Mouse (Mus musculus) liver, embryonic 11.5 days (tissue): ENCODE results near the gene Ptpa. TPM values are rescaled to one million over a fixed set of nuclear protein-coding genes. Genes with fewer than 3 reads are reported as not detected.

Experiments
- ATAC-seq: fragments of 200-750 bp; cut with Nextera tagmentation; replicated peaks from 2 replicates; pipeline ENCODE4 v1.8.0; 2017; ENCODE audit warnings: moderate number of reproducible peaks, mild to moderate bottlenecking, moderate TSS enrichment, moderate library complexity; ENCODE audit not compliant: low FRiP score
- DNase-seq: peaks from one replicate; pipeline ENCODE4 v3.0.0-alpha.2; 2017; ENCODE audit warnings: low spot score
- H3K27ac ChIP-seq: fragments of 300-500 bp; sonication (generic); 2 replicates; pipeline ENCODE4 v1.5.1; 2014; ENCODE audit warnings: mild to moderate bottlenecking, low read depth, low read length, control low read depth
- H3K27me3 ChIP-seq: fragments of 300-500 bp; sonication (generic); replicated peaks from 2 replicates; pipeline ENCODE4 v1.6.1; 2014; ENCODE audit warnings: low read length, mixed read lengths; ENCODE audit not compliant: control insufficient read depth, insufficient read depth
- H3K36me3 ChIP-seq: fragments of 300-500 bp; sonication (generic); 2 replicates; pipeline ENCODE4 v1.6.1; 2014; ENCODE audit warnings: mild to moderate bottlenecking, low read length, moderate library complexity, mixed read lengths; ENCODE audit not compliant: control insufficient read depth, insufficient read depth
- H3K4me1 ChIP-seq: fragments of 300-500 bp; sonication (generic); replicated peaks from 2 replicates; pipeline ENCODE4 v1.6.1; 2014; ENCODE audit warnings: low read length, mixed read lengths; ENCODE audit not compliant: control insufficient read depth, insufficient read depth
- H3K4me2 ChIP-seq: fragments of 300-500 bp; sonication (generic); 2 replicates; pipeline ENCODE4 v1.6.1; 2014; ENCODE audit warnings: mild to moderate bottlenecking, control low read depth, moderate library complexity
- H3K4me3 ChIP-seq: fragments of 300-500 bp; sonication (generic); 2 replicates; pipeline ENCODE4 v1.5.1; 2014; ENCODE audit warnings: low read depth, low read length, control low read depth
- H3K9ac ChIP-seq: fragments of 300-500 bp; sonication (generic); 2 replicates; pipeline ENCODE4 v1.6.1; 2014; ENCODE audit warnings: low read depth, low read length, control low read depth
- H3K9me3 ChIP-seq: fragments of 300-500 bp; sonication (generic); 2 replicates; pipeline ENCODE4 v1.6.1; 2016; ENCODE audit warnings: low read length, inconsistent platforms, mixed read lengths; ENCODE audit not compliant: control insufficient read depth
- WGBS: fragments of 180-500 bp; shearing (Covaris S2); extraction: QIAGEN DNeasy Blood & Tissue Kit; methylation state at CpG from one replicate; pipeline ENCODE4 v1.1.7; 2014; 5-methylcytosine and 5-hydroxymethylcytosine counted together
- polyA plus RNA-seq: library from polyadenylated mRNA; unstranded; fragments of >200 nt; fragmentation: Nextera tagmentation; extraction: Ambion mirVana; gene quantifications from 2 replicates; pipeline ENCODE4 v1.2.1, GENCODE M21; 2014

The Ptpa gene
- 124 and 135 TPM in 2 replicates for polyA plus RNA-seq

DNA sequence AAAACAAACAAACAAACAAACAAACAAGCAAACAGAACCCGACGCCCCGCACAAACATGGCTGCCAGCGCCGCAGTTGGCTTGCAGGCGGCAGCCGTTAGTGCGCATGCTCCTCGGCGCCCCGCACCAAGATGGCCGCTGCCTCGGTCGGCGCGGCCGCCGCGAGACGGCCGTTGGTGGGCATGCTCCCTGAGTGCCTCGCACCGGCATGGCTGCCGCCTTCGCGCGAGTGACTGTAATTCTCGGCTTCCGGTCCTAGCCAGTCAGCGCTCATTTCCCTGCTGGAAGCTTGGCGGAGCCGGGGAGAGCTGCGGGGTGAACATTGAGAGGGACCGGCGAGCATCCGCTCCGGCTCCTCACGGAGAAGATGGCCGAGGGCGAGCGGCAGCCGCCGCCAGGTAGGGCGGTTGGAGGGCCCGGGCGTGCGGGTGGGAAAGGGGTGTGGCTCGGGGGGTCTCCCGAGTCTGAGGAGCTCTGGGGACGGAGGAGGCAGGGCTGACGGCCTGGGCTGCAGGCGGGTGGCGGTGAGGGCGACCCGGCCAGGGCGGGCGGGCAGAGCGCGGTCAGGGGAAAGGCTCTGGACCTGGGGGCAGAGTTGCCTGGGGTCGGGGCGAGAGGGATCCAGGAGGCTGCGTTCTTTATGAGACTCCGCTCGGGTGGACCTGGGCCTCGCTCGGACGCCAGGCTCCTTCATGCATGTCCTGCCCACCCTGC is at the start of gene Ptpa:
TSS of gene Ptpa (plus strand) at position 104 of the 713 bp plus-strand sequence.
- WGBS = under 1% methylated on average over 66 of the region's 67 CpGs
- H3K36me3 ChIP-seq = peaks cover 3% of the 10 kb centered on the region; the same call in 1 of the 2 replicates
- DNase-seq (peak; percentile 89), ATAC-seq (peak; percentile 74)
- H3K4me3 ChIP-seq = peak within 1 kb of the TSS; percentile 96
- H3K9ac ChIP-seq = peak within 1 kb of the TSS; percentile 100
- no peaks in the 10 kb centered on the region for H3K9me3 ChIP-seq
- no peaks in the 10 kb centered on the region for H3K27me3 ChIP-seq
- H3K4me1 ChIP-seq = peaks cover 33% of the 10 kb centered on the region
- peak within 1 kb of the TSS; percentile 98 for H3K27ac ChIP-seq
- H3K4me2 ChIP-seq = peak within 1 kb of the TSS; percentile 98

- no peak overlapping the region; the same call in 1 of the 2 replicates for H3K4me2 ChIP-seq
- WGBS = 70% methylated on average over 5 of the region's 5 CpGs
Measured at GRCm38 (mm10) chr2:30366203-30366602, 49.6 kb upstream of the Ptpa start.

DNA sequence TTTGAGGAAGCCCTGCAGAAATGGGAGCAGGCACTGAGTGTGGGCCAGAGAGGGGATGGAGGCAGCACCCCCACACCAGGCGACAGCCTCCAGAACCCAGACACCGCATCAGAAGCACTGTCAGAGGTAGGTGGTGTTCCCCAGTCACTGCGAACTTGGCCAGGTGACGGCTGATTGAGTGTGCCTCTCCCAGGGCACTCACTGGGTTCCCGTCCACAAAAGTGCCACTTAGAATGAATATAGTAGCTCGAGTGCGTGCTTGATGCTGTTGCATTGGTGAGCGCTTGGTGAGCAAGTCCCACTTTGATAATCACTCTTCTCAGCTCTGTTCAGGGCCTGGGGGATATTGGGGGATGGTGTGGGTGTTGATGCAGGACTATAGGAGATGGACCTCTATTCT is 44.3 kb upstream of the Ptpa start:
- Histone ChIP-seq H3K27me3 (no peaks in the 10 kb centered on the region), H3K4me3 (no peak overlapping the region), H3K27ac (no peak overlapping the region), H3K4me2 (no peak overlapping the region), H3K9me3 (no peaks in the 10 kb centered on the region), H3K36me3 (peaks cover 59% of the 10 kb centered on the region), H3K4me1 (no peaks in the 10 kb centered on the region), H3K9ac (no peak overlapping the region)
- DNase-seq (no peak), ATAC-seq (no peak)
- WGBS = 94% methylated on average over 8 of the region's 8 CpGs

More at GRCm38 (mm10) chr2:30366203-30366602, 49.6 kb upstream of the Ptpa start:
- Histone ChIP-seq H3K4me3 (no peak overlapping the region), H3K9ac (no peak overlapping the region), H3K27me3 (no peaks in the 10 kb centered on the region), H3K36me3 (peaks cover 32% of the 10 kb centered on the region), H3K4me1 (peaks cover 15% of the 10 kb centered on the region), H3K27ac (no peak overlapping the region), H3K9me3 (peaks cover 2% of the 10 kb centered on the region; the same call in 1 of the 2 replicates)
- ATAC-seq (no peak), DNase-seq (no peak)

DNA sequence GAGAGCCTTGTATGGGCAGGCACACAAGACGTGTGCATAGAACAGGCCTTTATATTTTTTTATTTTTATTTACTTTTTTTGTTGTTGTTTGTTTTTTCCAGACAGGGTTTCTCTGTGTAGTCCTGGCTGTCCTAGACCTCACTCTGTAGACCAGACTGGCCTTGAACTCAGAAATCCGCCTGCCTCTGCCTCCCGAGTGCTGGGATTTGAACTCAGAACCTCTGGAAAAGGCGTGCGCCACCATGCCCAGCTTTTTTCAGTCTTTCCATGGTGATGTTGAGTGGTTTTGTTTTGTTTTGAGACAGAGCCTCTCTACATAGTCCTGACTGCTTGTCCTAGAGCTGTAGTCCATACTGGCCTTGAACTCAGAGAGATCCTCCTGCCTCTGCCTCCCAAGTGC is 43.1 kb upstream of the Ptpa start:
- peaks cover 58% of the 10 kb centered on the region for H3K36me3 ChIP-seq
- no peak overlapping the region for H3K4me2 ChIP-seq
- 90% methylated on average over 5 of the region's 5 CpGs for WGBS
- DNase-seq (no peak), ATAC-seq (no peak)
- H3K9me3 ChIP-seq = no peaks in the 10 kb centered on the region
- H3K27me3 ChIP-seq = no peaks in the 10 kb centered on the region
- no peak overlapping the region for H3K27ac ChIP-seq
- no peaks in the 10 kb centered on the region for H3K4me1 ChIP-seq
- H3K4me3 ChIP-seq = no peak overlapping the region
- H3K9ac ChIP-seq = no peak overlapping the region

- Histone ChIP-seq H3K27ac (no peak overlapping the region), H3K9me3 (no peaks in the 10 kb centered on the region), H3K36me3 (peaks cover 46% of the 10 kb centered on the region), H3K4me3 (no peak overlapping the region), H3K9ac (no peak overlapping the region; the same call in 1 of the 2 replicates), H3K4me2 (no peak overlapping the region), H3K27me3 (no peaks in the 10 kb centered on the region), H3K4me1 (peaks cover 12% of the 10 kb centered on the region)
- DNase-seq (no peak), ATAC-seq (no peak)
- WGBS = 96% methylated on average over 10 of the region's 10 CpGs
Measured at GRCm38 (mm10) chr2:30375893-30376292, 39.9 kb upstream of the Ptpa start.

DNA sequence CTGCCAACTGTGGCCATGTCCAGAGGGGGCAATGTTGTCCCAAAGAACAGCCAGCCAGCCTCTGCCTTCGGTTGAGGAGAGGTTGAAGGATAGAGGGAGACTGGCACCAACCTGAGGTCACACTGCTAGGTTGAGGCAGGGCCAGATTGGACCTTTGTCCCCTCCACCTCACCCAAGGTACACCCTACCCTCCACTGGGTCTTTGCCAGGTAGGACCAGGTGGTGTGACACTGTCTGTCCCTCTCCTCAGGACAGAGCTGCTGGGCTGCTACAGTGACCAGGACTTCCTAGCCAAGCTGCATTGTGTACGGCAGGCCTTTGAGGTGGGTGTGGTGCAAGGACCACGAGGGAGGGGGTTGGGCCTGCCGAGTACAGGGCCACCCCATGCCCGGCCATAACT is 38.1 kb upstream of the Ptpa start:
- H3K4me1 ChIP-seq = peaks cover 20% of the 10 kb centered on the region
- WGBS = 81% methylated on average over 5 of the region's 5 CpGs

DNA sequence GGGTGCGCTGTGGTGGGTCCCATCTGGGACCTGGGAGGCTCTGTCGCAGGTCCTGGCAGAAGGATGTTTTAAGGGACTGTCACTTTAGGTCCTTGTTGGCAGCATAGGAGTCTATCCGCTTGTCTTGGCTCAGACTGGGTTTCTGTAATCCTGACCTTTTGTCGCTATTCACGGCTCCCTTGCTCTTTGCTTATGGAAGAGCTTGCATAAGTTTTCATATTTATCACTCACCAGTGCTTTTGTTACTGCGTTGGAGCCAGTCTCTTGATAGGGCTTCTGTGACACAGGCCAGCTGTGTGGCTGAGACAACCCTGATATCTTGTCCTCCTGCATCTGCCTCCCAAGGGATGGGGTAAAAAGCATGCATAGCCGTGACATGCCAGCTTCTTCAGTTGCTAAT is 36.5 kb upstream of the Ptpa start:
- no peak for DNase-seq
- peaks cover 20% of the 10 kb centered on the region for H3K4me1 ChIP-seq
- peaks cover 35% of the 10 kb centered on the region for H3K36me3 ChIP-seq
- no peaks in the 10 kb centered on the region for H3K27me3 ChIP-seq
- H3K27ac ChIP-seq = peak overlapping the region; percentile 51; the same call in 1 of the 2 replicates
- peak; percentile 70 for ATAC-seq
- H3K9ac ChIP-seq = no peak overlapping the region
- no peak overlapping the region for H3K4me2 ChIP-seq
- H3K4me3 ChIP-seq = no peak overlapping the region
- H3K9me3 ChIP-seq = no peaks in the 10 kb centered on the region
- WGBS = 77% methylated on average over 7 of the region's 7 CpGs

More for the DNA sequence above, 38.1 kb upstream of the Ptpa start:
- Histone ChIP-seq H3K4me2 (no peak overlapping the region), H3K27me3 (no peaks in the 10 kb centered on the region), H3K27ac (no peak overlapping the region), H3K36me3 (peaks cover 37% of the 10 kb centered on the region), H3K4me3 (no peak overlapping the region), H3K9me3 (no peaks in the 10 kb centered on the region), H3K9ac (no peak overlapping the region)
- ATAC-seq (no peak), DNase-seq (no peak)

- DNase-seq (no peak), ATAC-seq (peak; percentile 67)
- no peaks in the 10 kb centered on the region for H3K9me3 ChIP-seq
- H3K36me3 ChIP-seq = peaks cover 41% of the 10 kb centered on the region
- 79% methylated on average over 10 of the region's 10 CpGs for WGBS
- H3K4me1 ChIP-seq = peaks cover 20% of the 10 kb centered on the region
- no peaks in the 10 kb centered on the region for H3K27me3 ChIP-seq
- peak overlapping the region; percentile 38 for H3K4me2 ChIP-seq
- no peak overlapping the region for H3K4me3 ChIP-seq
- H3K27ac ChIP-seq = peak overlapping the region; percentile 73
- peak overlapping the region; percentile 27; the same call in 1 of the 2 replicates for H3K9ac ChIP-seq
Measured at GRCm38 (mm10) chr2:30380564-30381376, 35.1 kb upstream of the Ptpa start.
